Mouse (Mus musculus): ENCODE data around the gene Rtn2.

The Rtn2 gene

GRCm38 (mm10) chr7:19268993-19269681 lies 13.3 kb upstream of the Rtn2 start:
- no peak for DNase-seq (ENCODE audit: low read depth, low spot score)

- DNase-seq (ENCODE audit: low read depth, low spot score), result peak; percentile 80
Observed at GRCm38 (mm10) chr7:19269721-19270441, 12.5 kb upstream of the Rtn2 start.

- peak; percentile 78 for DNase-seq (ENCODE audit: low read depth, low spot score)
Observed at GRCm38 (mm10) chr7:19270509-19271237, 11.8 kb upstream of the Rtn2 start.

GRCm38 (mm10) chr7:19271238-19272172 lies 10.9 kb upstream of the Rtn2 start, which contains the start of gene Vasp:
TSS of gene Vasp (minus strand) at chr7:19271817.
- DNase-seq (ENCODE audit: low read depth, low spot score), result peak; percentile 92

GRCm38 (mm10) chr7:19272173-19272764 lies 10.2 kb upstream of the Rtn2 start:
- DNase-seq (ENCODE audit: low read depth, low spot score), result peak; percentile 95

- DNase-seq (ENCODE audit: low read depth, low spot score), result peak; percentile 60
Observed at GRCm38 (mm10) chr7:19276253-19276652, 6.2 kb upstream of the Rtn2 start.

GRCm38 (mm10) chr7:19279052-19279451 lies 3.4 kb upstream of the Rtn2 start:
- no peak for DNase-seq (ENCODE audit: low read depth, low spot score)

GRCm38 (mm10) chr7:19279581-19280114 lies 2.8 kb upstream of the Rtn2 start, which contains the start of gene Ppm1n:
TSS of gene Ppm1n (minus strand) at chr7:19280064.
- no peak for DNase-seq (ENCODE audit: low read depth, low spot score)

- peak; percentile 71 for DNase-seq (ENCODE audit: low read depth, low spot score)
Observed at GRCm38 (mm10) chr7:19281680-19282304, 632 bp upstream of the Rtn2 start.

GRCm38 (mm10) chr7:19282791-19283405 lies 474 bp downstream of the Rtn2 start:
- peak; percentile 64 for DNase-seq (ENCODE audit: low read depth, low spot score)

- DNase-seq (ENCODE audit: low read depth, low spot score), result no peak
Observed at GRCm38 (mm10) chr7:19283406-19283804, 981 bp downstream of the Rtn2 start.

GRCm38 (mm10) chr7:19284763-19285162 lies 2.3 kb downstream of the Rtn2 start:
- peak; percentile 69 for DNase-seq (ENCODE audit: low read depth, low spot score)

- no peak for DNase-seq (ENCODE audit: low read depth, low spot score)
Observed at GRCm38 (mm10) chr7:19290969-19291596, 8.7 kb downstream of the Rtn2 start.

GRCm38 (mm10) chr7:19295503-19296185 lies 13.2 kb downstream of the Rtn2 start:
- peak; percentile 94 for DNase-seq (ENCODE audit: low read depth, low spot score)

- DNase-seq (ENCODE audit: low read depth, low spot score), result no peak
Observed at GRCm38 (mm10) chr7:19297034-19297433, 14.6 kb downstream of the Rtn2 start.

- no peak for DNase-seq (ENCODE audit: low read depth, low spot score)
Observed at GRCm38 (mm10) chr7:19297794-19298193, 15.4 kb downstream of the Rtn2 start.

- DNase-seq (ENCODE audit: low read depth, low spot score), result peak; percentile 79
Observed at GRCm38 (mm10) chr7:19299194-19299593, 16.8 kb downstream of the Rtn2 start.

Measured in A20 (cell line).